Mouse (Mus musculus): ENCODE results near the gene Map3k14. TPM values are rescaled to one million over a fixed set of nuclear protein-coding genes. Genes with fewer than 3 reads are reported as not detected.

Map3k14 gene
- polyA plus RNA-seq, 1 experiment from 2014 or later = 4.7 TPM

DNA sequence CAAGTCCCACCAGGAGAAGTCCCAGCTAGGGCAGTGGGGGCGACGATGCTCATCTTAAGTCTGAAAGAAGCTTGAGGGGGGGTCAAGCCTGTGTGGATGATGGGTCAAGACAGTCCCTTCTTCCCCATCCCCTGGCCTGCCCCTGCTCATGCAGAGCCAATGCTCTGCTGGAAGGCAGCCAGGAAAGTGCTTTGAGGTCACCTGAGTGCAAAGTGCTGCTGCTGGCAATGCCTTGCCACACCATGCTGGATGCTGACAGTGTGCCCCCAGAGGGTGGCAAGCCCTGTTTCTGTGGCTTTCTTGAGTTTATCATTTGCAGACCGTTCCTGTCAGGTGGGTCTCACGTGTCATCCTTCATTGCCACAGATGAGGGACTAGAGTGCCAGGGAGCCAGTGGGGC lies 47.3 kb downstream of the Map3k14 start:
- 82% methylated on average over 4 of the region's 4 CpGs for WGBS
- H3K4me2 ChIP-seq (replicated peaks) = no peak overlapping the region
- no peak overlapping the region for H3K4me3 ChIP-seq
- H3K9me3 ChIP-seq = no peaks in the 10 kb centered on the region
- H3K27me3 ChIP-seq = peaks cover 6% of the 10 kb centered on the region; the same call in 1 of the 2 replicates
- ATAC-seq (ENCODE audit: insufficient number of reproducible peaks, insufficient read depth, low FRiP score, low TSS enrichment) = no peak
- H3K27ac ChIP-seq = no peak overlapping the region
- peaks cover 32% of the 10 kb centered on the region for H3K36me3 ChIP-seq
- H3K9ac ChIP-seq = no peak overlapping the region
- H3K4me1 ChIP-seq = peaks cover 10% of the 10 kb centered on the region

DNA sequence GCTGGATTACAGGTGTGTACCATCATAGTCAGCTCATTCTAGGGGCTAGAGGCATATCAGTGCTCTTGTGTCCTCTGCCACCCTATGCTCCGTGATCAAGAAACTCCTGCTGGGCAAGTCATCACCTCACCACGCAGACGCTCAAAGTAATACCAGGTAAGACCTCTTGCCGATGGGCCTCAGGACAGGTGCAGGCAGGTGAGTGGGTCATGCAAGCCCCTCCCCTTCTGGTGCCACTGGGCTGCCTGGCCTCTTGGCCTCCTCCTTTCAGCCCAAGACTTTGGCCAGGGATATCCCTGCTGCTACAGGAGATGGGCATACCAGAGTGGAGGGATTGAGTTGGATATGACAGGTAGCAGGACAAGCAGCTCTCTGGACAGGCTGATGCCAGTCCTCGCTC lies 48.0 kb downstream of the Map3k14 start:
- no peak overlapping the region for H3K27ac ChIP-seq
- H3K4me2 ChIP-seq (replicated peaks) = no peak overlapping the region
- no peaks in the 10 kb centered on the region for H3K9me3 ChIP-seq
- H3K36me3 ChIP-seq = peaks cover 29% of the 10 kb centered on the region
- WGBS = 88% methylated on average over 5 of the region's 5 CpGs
- H3K4me3 ChIP-seq = no peak overlapping the region
- H3K9ac ChIP-seq = no peak overlapping the region
- peaks cover 6% of the 10 kb centered on the region; the same call in 1 of the 2 replicates for H3K4me1 ChIP-seq
- peaks cover 6% of the 10 kb centered on the region; the same call in 1 of the 2 replicates for H3K27me3 ChIP-seq
- no peak for ATAC-seq (ENCODE audit: insufficient number of reproducible peaks, insufficient read depth, low FRiP score, low TSS enrichment)

DNA sequence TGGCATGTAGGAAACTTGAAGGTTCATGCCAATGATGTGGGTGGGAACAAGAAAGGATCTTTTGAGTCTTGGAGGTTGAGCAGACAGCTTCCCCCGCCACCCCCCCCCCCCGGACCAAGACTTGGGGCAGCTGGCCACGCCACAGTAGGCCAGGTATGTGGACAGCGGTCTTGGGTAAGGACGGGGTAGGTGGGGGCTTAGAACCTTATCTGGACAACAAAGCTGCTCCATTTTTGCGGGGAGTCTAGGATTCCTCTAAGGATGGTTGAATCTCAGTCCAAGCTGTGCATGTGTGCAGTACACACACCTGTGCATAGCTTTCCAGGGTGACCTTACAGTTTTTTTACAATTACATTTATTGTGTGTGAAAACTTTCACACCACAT lies 48.8 kb downstream of the Map3k14 start:
- H3K4me3 ChIP-seq = peak overlapping the region; percentile 36
- H3K27me3 ChIP-seq = peaks cover 6% of the 10 kb centered on the region; the same call in 1 of the 2 replicates
- H3K27ac ChIP-seq = no peak overlapping the region
- peaks cover 6% of the 10 kb centered on the region; the same call in 1 of the 2 replicates for H3K4me1 ChIP-seq
- ATAC-seq (ENCODE audit: insufficient number of reproducible peaks, insufficient read depth, low FRiP score, low TSS enrichment) = no peak
- peak overlapping the region; percentile 91 for H3K4me2 ChIP-seq (replicated peaks)
- H3K9me3 ChIP-seq = no peaks in the 10 kb centered on the region
- peak overlapping the region; percentile 47; the same call in 1 of the 2 replicates for H3K9ac ChIP-seq
- peaks cover 27% of the 10 kb centered on the region for H3K36me3 ChIP-seq
- WGBS = 27% methylated on average over 6 of the region's 6 CpGs

DNA sequence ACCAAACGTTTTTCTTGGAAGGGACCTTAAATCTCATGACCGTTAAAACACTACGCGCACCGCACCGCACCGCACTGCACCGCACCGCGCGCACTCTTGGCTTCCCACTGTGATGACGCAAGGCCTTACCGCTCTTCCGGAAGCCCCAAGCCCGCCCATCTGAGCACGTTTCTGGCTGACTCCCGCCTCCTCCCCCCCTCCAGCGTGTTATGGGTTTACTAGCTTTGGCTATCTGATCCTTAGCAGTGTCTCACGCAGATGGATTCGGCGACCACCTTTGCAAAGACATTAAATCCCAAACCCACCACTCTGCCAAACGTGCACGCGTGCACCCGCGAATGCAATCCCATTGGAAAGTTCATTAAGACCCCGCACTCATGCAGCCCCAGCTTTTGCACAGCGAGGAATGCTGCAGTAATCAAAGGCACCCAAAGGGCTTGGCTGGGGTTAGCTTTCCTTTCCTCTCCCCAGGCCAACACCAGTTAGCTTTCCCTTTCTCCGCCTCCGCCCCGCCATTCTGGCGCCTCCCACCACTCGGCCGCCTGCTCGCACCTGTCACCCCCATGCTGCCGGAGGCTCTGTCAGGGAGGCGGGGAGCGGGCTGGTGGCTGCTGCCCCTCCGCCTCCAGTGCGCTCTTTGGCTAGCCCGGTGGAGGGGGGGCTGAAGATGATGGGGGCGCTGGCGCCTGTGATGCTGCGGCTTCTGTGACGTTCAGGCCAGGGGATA lies 49.3 kb downstream of the Map3k14 start, which contains the start of gene Spata32:
Gene Spata32, minus strand, starts transcription at position 643 of the 727 bp plus-strand sequence.
- Histone ChIP-seq H3K27ac (no peak within 1 kb of the TSS), H3K4me1 (peaks cover 6% of the 10 kb centered on the region; the same call in 1 of the 2 replicates), H3K9me3 (no peaks in the 10 kb centered on the region), H3K27me3 (peaks cover 6% of the 10 kb centered on the region; the same call in 1 of the 2 replicates), H3K4me3 (peak within 1 kb of the TSS; percentile 36), H3K36me3 (peaks cover 23% of the 10 kb centered on the region), H3K9ac (peak within 1 kb of the TSS; percentile 47; the same call in 1 of the 2 replicates), H3K4me2 (replicated peaks) (peak within 1 kb of the TSS; percentile 91)
- WGBS = under 1% methylated on average over 45 of the region's 45 CpGs
- peak; percentile 50 for ATAC-seq (ENCODE audit: insufficient number of reproducible peaks, insufficient read depth, low FRiP score, low TSS enrichment)

DNA sequence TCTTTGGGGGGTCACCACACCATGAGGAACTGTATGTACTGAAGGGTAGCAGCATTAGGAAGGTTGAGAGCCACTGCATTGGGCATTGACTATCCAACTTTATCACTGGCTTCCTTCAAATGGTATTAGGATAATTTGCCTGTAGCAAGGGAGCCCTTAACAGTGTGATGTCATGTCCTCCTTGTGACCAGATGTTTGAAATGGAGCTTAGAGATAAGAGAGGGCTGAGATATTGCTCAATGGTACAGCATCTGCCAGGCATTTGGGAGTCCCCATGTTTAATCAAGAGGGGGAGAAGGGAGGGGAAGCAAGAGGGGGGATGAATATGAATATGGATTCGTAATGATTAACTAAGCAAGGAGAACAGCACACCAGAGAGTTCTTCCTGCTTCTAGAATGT lies 51.9 kb downstream of the Map3k14 start:
- no peak for ATAC-seq (ENCODE audit: insufficient number of reproducible peaks, insufficient read depth, low FRiP score, low TSS enrichment)
- H3K9ac ChIP-seq = no peak overlapping the region
- H3K4me1 ChIP-seq = peaks cover 6% of the 10 kb centered on the region; the same call in 1 of the 2 replicates
- peaks cover 7% of the 10 kb centered on the region; the same call in 1 of the 2 replicates for H3K36me3 ChIP-seq
- no peak overlapping the region for H3K27ac ChIP-seq
- H3K4me2 ChIP-seq (replicated peaks) = no peak overlapping the region
- no peaks in the 10 kb centered on the region for H3K9me3 ChIP-seq
- whole genome bisulfite sequencing = 81% methylated on average over 1 of the region's 1 CpGs
- peaks cover 6% of the 10 kb centered on the region; the same call in 1 of the 2 replicates for H3K27me3 ChIP-seq
- no peak overlapping the region for H3K4me3 ChIP-seq

DNA sequence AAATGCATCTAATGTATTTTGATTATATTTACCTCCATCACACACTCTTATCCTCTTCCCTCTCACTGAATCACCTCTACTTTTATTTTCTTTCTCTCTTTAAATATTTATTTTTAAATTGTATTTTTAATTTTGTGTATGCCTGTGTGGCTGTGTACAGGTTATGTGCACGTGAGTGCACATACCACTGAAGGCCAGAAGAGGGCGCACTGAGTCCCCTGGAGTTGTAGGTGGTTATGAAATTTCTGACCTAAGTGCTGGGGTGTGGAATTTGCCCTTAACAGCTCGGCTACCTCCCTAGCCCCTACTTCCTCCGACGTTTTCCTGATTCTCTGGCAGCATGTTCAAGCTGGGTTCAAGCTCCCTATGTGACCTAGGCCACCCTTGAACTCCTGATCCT lies 53.6 kb downstream of the Map3k14 start:
- Histone ChIP-seq H3K9me3 (no peaks in the 10 kb centered on the region), H3K4me2 (replicated peaks) (no peak overlapping the region), H3K36me3 (no peaks in the 10 kb centered on the region), H3K4me1 (peaks cover 6% of the 10 kb centered on the region; the same call in 1 of the 2 replicates), H3K27me3 (0 out of 2 replicates have a peak, but pooled peaks cover 2% of the 10 kb centered on the region), H3K9ac (no peak overlapping the region), H3K4me3 (no peak overlapping the region), H3K27ac (no peak overlapping the region)
- 88% methylated on average over 5 of the region's 5 CpGs for WGBS
- ATAC-seq (ENCODE audit: insufficient number of reproducible peaks, insufficient read depth, low FRiP score, low TSS enrichment) = no peak

DNA sequence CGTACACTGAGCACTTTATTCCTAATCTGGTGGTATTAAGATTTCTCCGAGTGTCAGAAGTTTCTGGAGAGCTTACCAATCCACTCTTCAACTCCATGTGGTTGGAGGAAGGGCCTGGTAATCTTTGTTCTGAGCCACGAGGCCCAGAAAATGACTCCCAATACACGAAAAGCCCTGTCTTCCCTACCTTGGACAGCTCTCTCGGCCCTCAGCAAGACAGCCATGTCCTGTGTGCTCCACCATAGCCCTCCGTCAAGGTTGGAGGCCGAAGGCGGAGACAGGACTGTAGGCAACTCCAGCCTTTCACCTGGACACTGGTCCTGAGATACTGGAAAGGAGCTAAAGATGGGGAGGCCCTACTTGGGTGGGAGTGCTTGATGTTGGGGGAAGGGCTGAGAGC lies 57.0 kb downstream of the Map3k14 start:
- no peak overlapping the region for H3K9ac ChIP-seq
- H3K36me3 ChIP-seq = no peaks in the 10 kb centered on the region
- H3K4me3 ChIP-seq = no peak overlapping the region
- no peaks in the 10 kb centered on the region for H3K4me1 ChIP-seq
- H3K27me3 ChIP-seq = 0 out of 2 replicates have a peak, but pooled peaks cover 3% of the 10 kb centered on the region
- no peaks in the 10 kb centered on the region for H3K9me3 ChIP-seq
- 66% methylated on average over 8 of the region's 8 CpGs for WGBS
- ATAC-seq (ENCODE audit: insufficient number of reproducible peaks, insufficient read depth, low FRiP score, low TSS enrichment) = no peak
- no peak overlapping the region for H3K27ac ChIP-seq
- H3K4me2 ChIP-seq (replicated peaks) = no peak overlapping the region

DNA sequence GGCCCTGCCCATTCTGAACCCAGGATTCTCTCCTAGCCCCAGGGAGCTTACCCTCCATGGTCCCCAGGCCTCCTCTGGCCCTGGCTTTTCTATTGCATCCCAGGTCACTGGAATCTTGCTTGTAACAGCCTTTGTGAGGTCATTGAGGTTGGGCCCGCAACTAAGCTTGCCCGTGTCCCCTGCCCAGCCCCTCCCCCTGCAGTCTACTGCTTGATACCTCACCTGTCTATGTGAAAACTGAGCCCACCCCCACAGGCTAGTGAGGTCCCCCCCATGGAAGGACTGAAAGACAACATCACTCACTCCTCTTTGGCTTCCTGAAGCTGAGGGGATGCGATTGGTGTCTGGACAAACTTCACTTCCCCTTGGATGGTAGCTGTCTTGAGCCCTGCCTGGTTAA lies 58.8 kb downstream of the Map3k14 start, which contains the start of gene 1700023F06Rik:
Gene 1700023F06Rik, minus strand, starts transcription at position 101 of the 400 bp plus-strand sequence.
- Histone ChIP-seq H3K4me2 (replicated peaks) (no peak within 1 kb of the TSS), H3K9ac (no peak within 1 kb of the TSS), H3K4me3 (no peak within 1 kb of the TSS), H3K27me3 (0 out of 2 replicates have a peak, but pooled peaks cover 3% of the 10 kb centered on the region), H3K36me3 (no peaks in the 10 kb centered on the region), H3K9me3 (no peaks in the 10 kb centered on the region), H3K27ac (no peak within 1 kb of the TSS), H3K4me1 (no peaks in the 10 kb centered on the region)
- WGBS = 80% methylated on average over 3 of the region's 3 CpGs
- no peak for ATAC-seq (ENCODE audit: insufficient number of reproducible peaks, insufficient read depth, low FRiP score, low TSS enrichment)

DNA sequence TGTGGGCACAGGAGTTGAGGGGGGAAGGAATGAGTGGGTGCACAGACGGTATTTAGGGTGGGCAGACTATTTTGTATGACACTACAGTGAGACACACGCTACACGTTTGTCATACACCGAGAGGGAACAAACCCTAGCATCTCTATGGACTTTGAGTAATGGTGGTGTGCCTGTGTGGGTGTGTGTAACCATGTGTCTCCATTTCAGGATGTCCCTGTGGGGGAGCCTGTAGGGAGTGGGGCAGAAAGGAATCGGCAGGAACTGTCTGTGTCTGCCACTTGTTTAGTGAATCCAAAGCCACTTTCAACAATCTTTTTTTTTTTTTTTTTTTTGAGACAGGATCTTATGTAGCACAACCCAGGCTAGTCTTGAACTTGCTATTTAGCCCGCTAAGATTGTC lies 61.1 kb downstream of the Map3k14 start:
- H3K4me1 ChIP-seq = peaks cover 11% of the 10 kb centered on the region; the same call in 1 of the 2 replicates
- ATAC-seq (ENCODE audit: insufficient number of reproducible peaks, insufficient read depth, low FRiP score, low TSS enrichment) = no peak
- H3K9me3 ChIP-seq = no peaks in the 10 kb centered on the region
- no peak overlapping the region for H3K27ac ChIP-seq
- no peaks in the 10 kb centered on the region for H3K36me3 ChIP-seq
- H3K4me2 ChIP-seq (replicated peaks) = no peak overlapping the region
- 92% methylated on average over 6 of the region's 6 CpGs for WGBS
- peaks cover 8% of the 10 kb centered on the region for H3K27me3 ChIP-seq
- H3K9ac ChIP-seq = no peak overlapping the region
- H3K4me3 ChIP-seq = no peak overlapping the region

DNA sequence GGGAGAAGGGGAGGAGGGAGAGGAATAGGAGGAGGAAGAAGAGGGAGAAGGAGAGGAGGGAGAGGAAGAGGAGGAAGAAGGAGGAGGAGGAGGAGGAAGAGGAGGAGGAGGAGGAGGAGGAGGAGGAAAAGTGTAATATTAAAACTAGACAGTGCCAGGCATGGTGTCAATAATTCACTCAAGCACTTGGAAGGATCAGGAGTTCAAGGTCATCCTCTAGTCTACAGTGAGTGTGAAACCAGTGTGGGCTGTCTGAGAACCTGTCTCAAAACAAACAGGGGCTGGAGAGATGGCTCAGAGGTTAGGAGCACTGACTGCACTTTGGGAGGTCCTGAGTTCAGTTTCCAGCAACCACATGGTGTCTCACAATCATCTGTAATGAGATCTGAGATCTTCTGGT lies 64.9 kb downstream of the Map3k14 start:
- Histone ChIP-seq H3K4me1 (peaks cover 30% of the 10 kb centered on the region), H3K27me3 (peaks cover 44% of the 10 kb centered on the region), H3K9ac (no peak overlapping the region), H3K4me2 (replicated peaks) (no peak overlapping the region), H3K27ac (no peak overlapping the region), H3K4me3 (no peak overlapping the region), H3K9me3 (no peaks in the 10 kb centered on the region), H3K36me3 (no peaks in the 10 kb centered on the region)
- ATAC-seq (ENCODE audit: insufficient number of reproducible peaks, insufficient read depth, low FRiP score, low TSS enrichment) = no peak

DNA sequence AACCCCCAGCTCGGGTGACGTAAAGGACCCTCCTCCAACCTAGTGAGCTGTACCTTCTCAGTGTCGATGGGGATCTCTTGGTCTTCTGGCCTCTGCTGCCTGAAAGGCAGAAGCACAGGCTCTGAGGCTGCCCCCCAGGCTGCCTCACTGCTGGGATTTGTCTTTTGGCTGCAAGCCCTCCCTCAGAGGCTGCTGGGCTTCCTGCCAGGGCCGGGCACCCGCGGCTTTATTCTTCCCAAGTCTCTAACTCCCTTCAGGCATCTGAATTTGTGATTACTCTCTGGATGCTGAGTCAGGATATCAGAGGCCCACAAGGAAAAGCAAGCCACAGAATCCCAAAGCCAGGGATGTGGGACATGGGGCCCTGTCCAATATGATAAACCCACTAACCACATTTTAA lies 65.6 kb downstream of the Map3k14 start:
- no peak for ATAC-seq (ENCODE audit: insufficient number of reproducible peaks, insufficient read depth, low FRiP score, low TSS enrichment)
- Histone ChIP-seq H3K27ac (no peak overlapping the region), H3K27me3 (peaks cover 51% of the 10 kb centered on the region), H3K4me3 (no peak overlapping the region), H3K4me2 (replicated peaks) (no peak overlapping the region), H3K4me1 (peaks cover 30% of the 10 kb centered on the region), H3K9me3 (no peaks in the 10 kb centered on the region), H3K36me3 (no peaks in the 10 kb centered on the region), H3K9ac (no peak overlapping the region)
- 25% methylated on average over 6 of the region's 6 CpGs for WGBS
